Mouse (Mus musculus): Measurements from ENCODE around the gene Srd5a1. TPM values are rescaled to one million over a fixed set of nuclear protein-coding genes. Genes with fewer than 3 reads are reported as not detected.
"Not testable (repeated sequence)": the region's sequence is repeated elsewhere in the genome, so short reads cannot be mapped to it uniquely, and the experiment has no call there.

Srd5a1 gene
- polyA plus RNA-seq, 1 experiment from 2014 or later: 28.3 TPM

DNA sequence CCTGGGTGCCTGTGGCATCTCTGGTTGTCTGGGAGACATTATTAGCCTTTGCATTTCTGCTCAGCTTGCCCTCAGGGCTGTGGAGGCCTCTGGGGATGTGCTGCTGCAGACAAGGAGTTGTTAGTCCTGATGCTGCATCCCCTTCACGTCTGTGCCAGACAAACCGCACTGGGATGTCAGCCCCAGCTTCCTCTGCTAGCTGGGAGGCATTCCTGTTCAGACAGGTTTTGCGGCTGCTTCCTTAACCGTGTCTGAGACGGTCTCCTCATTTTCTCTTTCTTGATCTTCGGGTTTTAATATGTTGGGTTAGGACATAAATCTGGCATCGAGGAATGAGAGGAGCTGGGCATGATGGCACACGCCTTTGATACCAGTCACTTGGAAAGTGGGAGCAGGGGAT is 19.0 kb downstream of the Srd5a1 start:
- WGBS: 71% methylated on average over 8 of the region's 8 CpGs
- Histone ChIP-seq H3K4me2 (replicated peaks) (no peak overlapping the region), H3K27me3 (no peaks in the 10 kb centered on the region), H3K9me3 (no peaks in the 10 kb centered on the region), H3K9ac (no peak overlapping the region), H3K4me3 (no peak overlapping the region), H3K36me3 (no peaks in the 10 kb centered on the region), H3K4me1 (0 out of 2 replicates have a peak, but pooled peaks cover 4% of the 10 kb centered on the region), H3K27ac (no peak overlapping the region)
- no peak for ATAC-seq (ENCODE audit: insufficient number of reproducible peaks, insufficient read depth, low FRiP score, low TSS enrichment)

DNA sequence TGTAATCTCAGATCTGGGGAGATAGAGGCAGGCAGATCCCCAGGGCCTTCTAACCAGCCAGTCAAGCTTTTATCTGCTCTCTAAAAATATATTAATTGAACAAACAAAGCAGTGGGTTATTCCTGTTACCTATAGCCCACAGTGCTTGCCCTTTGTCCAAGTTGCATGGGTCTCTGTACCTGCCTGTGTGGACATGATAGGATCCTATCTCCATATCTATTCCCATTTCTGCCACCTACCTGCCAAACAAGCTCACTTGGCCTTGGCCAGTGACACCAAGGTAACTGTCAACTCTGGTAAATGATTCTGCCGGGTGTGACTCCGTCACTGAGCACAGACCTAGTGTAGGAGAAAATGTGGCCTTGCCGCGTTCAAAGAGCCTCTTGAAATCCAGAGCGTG is 19.9 kb downstream of the Srd5a1 start:
- H3K9ac ChIP-seq: no peak overlapping the region
- H3K4me3 ChIP-seq: no peak overlapping the region
- no peak for ATAC-seq (ENCODE audit: insufficient number of reproducible peaks, insufficient read depth, low FRiP score, low TSS enrichment)
- H3K4me2 ChIP-seq (replicated peaks): no peak overlapping the region
- H3K36me3 ChIP-seq: no peaks in the 10 kb centered on the region
- no peak overlapping the region; the same call in 1 of the 2 replicates for H3K27ac ChIP-seq
- no peaks in the 10 kb centered on the region for H3K27me3 ChIP-seq
- 0 out of 2 replicates have a peak, but pooled peaks cover 4% of the 10 kb centered on the region for H3K4me1 ChIP-seq
- 93% methylated on average over 5 of the region's 5 CpGs for WGBS
- no peaks in the 10 kb centered on the region for H3K9me3 ChIP-seq

DNA sequence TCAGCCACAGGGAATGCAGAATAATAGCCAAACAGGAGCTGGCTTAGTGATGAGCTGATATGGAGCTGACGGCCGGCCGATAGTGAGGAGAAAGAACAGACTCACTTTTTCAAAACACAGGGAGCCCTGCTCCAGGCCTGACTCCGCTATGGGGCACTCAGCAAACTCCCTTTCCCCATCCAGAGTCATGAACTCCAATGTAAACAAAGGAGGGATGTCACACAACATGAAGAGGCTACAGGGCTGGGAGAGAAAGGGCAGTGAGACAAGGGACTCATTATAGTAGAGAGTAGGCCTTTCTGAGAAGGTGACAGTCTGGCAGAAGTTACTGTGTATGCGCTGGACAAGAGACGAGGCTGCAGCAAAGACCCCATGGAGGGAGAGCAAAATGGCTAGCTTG is 23.0 kb downstream of the Srd5a1 start:
- Histone ChIP-seq H3K36me3 (no peaks in the 10 kb centered on the region), H3K27me3 (no peaks in the 10 kb centered on the region), H3K27ac (no peak overlapping the region), H3K4me3 (no peak overlapping the region), H3K4me1 (no peaks in the 10 kb centered on the region), H3K9ac (no peak overlapping the region), H3K9me3 (no peaks in the 10 kb centered on the region), H3K4me2 (replicated peaks) (no peak overlapping the region)
- WGBS: 58% methylated on average over 6 of the region's 6 CpGs
- ATAC-seq (ENCODE audit: insufficient number of reproducible peaks, insufficient read depth, low FRiP score, low TSS enrichment): no peak

DNA sequence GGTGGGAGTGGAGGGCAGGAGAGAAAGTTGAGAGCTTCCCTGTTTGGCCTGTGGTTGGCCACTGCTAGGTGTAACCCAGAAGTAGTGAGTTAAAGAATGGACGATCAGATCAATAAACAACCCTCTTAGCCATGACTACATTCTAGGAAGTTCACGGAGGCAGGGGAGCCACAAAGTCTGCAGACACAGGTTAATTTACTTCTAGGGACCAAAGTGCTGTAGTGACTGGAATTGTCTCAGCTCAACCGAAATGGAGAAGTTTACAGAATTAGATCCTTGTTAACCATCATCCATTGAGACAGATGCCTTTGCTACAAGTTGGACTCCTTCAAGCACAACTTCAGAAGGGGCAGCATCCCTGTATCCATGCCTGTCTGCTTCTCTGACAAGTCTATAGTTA is 23.4 kb downstream of the Srd5a1 start:
- Histone ChIP-seq H3K27me3 (no peaks in the 10 kb centered on the region), H3K4me1 (no peaks in the 10 kb centered on the region), H3K4me3 (no peak overlapping the region), H3K9me3 (no peaks in the 10 kb centered on the region), H3K4me2 (replicated peaks) (no peak overlapping the region), H3K36me3 (no peaks in the 10 kb centered on the region), H3K9ac (no peak overlapping the region), H3K27ac (no peak overlapping the region)
- 71% methylated on average over 3 of the region's 3 CpGs for WGBS
- ATAC-seq (ENCODE audit: insufficient number of reproducible peaks, insufficient read depth, low FRiP score, low TSS enrichment): no peak

DNA sequence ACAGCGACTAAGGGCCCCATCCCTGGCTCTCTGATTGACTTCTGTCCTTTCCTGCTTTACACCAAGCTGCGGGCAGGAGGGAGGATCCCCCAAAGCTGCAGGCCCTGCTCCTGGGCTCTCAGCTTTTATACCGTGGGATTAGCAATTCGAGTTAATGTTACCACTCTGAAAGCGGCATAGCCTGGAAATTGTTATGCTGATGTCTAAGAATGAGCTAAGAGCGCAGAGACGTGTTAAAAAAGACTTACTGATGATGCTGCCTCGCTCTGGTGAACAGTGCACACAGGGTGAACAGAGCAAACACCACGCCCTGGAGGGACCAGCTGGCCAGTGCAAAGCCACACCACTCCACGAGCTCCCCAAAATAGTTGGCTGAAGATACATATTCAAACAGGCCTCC is 24.9 kb downstream of the Srd5a1 start:
- Histone ChIP-seq H3K9ac (no peak overlapping the region), H3K4me2 (replicated peaks) (no peak overlapping the region), H3K27ac (no peak overlapping the region), H3K36me3 (no peaks in the 10 kb centered on the region), H3K4me1 (no peaks in the 10 kb centered on the region), H3K4me3 (no peak overlapping the region), H3K27me3 (no peaks in the 10 kb centered on the region), H3K9me3 (no peaks in the 10 kb centered on the region)
- ATAC-seq (ENCODE audit: insufficient number of reproducible peaks, insufficient read depth, low FRiP score, low TSS enrichment): no peak
- WGBS: 59% methylated on average over 10 of the region's 10 CpGs

DNA sequence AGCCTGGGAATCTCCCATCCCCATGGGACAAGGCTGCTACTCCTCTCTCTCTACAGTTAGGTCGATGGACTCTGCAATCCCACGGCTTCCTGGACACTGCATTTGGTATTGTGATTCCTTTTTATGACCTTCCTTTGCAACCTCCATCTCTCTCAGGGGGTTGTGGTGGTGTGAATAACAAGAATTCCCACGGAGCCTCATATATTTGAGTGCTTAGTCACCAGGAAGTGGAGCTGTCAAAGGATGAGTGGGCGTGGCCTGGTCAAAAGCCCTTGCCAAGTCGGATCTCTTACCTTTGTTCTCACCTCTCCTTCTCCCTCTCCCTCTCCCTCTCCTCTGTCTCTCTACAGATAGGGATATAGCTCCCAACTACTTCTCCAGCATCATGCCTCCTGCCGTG is 25.4 kb downstream of the Srd5a1 start:
- no peaks in the 10 kb centered on the region for H3K4me1 ChIP-seq
- H3K36me3 ChIP-seq: no peaks in the 10 kb centered on the region
- no peak overlapping the region for H3K9ac ChIP-seq
- no peak for ATAC-seq (ENCODE audit: insufficient number of reproducible peaks, insufficient read depth, low FRiP score, low TSS enrichment)
- 66% methylated on average over 6 of the region's 6 CpGs for WGBS
- no peak overlapping the region for H3K27ac ChIP-seq
- no peak overlapping the region for H3K4me2 ChIP-seq (replicated peaks)
- H3K27me3 ChIP-seq: no peaks in the 10 kb centered on the region
- no peak overlapping the region for H3K4me3 ChIP-seq
- H3K9me3 ChIP-seq: no peaks in the 10 kb centered on the region

DNA sequence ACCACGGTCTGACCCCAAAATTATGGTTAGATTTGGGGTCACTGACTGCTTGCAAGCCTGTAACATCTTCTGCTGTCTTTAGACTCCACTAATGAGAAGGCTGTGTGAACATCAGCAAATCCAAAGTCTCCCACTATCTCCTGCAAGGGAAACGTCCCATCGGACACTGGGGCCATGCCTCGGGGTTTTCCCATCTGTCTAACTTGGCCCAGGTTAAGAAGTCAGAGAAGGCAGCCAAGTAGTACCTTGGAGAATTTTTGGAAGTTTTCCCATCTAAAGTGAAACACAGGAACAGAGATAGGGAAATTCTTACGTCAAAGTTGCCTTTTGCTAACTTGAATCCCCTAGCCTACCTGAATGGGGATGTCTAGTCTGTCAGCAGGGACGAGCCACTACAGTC is 27.7 kb downstream of the Srd5a1 start:
- Histone ChIP-seq H3K9me3 (no peaks in the 10 kb centered on the region), H3K4me1 (no peaks in the 10 kb centered on the region), H3K27me3 (no peaks in the 10 kb centered on the region), H3K4me3 (no peak overlapping the region), H3K4me2 (replicated peaks) (no peak overlapping the region), H3K36me3 (no peaks in the 10 kb centered on the region), H3K9ac (no peak overlapping the region), H3K27ac (no peak overlapping the region)
- ATAC-seq (ENCODE audit: insufficient number of reproducible peaks, insufficient read depth, low FRiP score, low TSS enrichment): no peak
- 91% methylated on average over 6 of the region's 6 CpGs for WGBS

DNA sequence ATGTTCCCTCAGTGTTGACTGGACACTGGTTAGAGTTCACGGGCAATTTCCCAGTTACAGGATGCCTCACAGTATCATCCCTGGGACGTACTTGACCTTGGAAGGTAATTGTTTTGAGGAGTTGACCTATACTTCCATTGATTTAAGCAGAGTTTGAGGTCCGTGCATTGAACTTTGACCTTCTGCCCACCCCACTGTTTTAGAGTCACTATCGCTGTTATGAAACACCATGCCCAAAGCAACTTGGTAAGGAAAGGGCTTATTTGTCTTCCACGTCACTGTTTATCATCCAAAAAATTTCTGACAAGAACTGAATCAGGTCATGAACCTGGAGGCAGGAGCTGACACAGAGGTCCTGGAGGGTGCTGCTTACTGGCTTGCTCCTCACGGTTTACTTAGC is 28.8 kb downstream of the Srd5a1 start:
- no peak for ATAC-seq (ENCODE audit: insufficient number of reproducible peaks, insufficient read depth, low FRiP score, low TSS enrichment)
- Histone ChIP-seq H3K27me3 (no peaks in the 10 kb centered on the region), H3K9me3 (no peaks in the 10 kb centered on the region), H3K27ac (no peak overlapping the region), H3K4me1 (no peaks in the 10 kb centered on the region), H3K4me2 (replicated peaks) (no peak overlapping the region), H3K36me3 (no peaks in the 10 kb centered on the region), H3K4me3 (no peak overlapping the region), H3K9ac (no peak overlapping the region)
- WGBS: 79% methylated on average over 6 of the region's 6 CpGs

DNA sequence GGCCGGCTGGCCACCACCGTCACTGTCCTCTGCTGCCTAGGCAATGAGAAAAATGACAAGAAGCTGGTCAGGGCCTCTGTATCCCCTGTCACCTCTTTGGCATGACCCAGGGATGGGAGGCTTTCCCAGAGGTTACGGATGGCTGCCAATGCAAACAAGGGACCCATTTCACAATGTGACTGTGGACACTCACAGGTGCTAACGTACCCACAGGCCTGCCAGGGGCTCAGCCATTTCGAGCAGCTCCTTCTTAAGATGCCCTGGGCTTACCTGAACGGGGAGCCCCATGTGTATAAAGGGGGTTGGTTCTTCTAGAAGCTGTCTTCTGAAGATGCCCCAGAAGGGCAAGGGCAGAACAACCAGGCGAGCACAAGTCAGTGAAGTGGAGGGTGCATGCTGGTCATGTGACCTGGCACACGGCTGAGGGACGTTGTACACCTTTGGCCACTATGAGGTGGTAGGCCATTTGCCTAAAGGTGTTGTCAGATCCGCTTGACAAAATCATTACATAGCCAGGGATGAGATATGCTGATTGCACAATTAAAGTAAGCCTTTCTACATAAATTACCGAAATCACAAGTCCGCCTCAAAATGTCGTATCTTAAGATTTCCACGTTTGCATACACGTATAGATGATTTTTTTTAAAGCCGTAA is 33.9 kb downstream of the Srd5a1 start:
- Histone ChIP-seq H3K4me2 (replicated peaks) (no peak overlapping the region), H3K4me3 (no peak overlapping the region), H3K9me3 (no peaks in the 10 kb centered on the region), H3K36me3 (no peaks in the 10 kb centered on the region), H3K27me3 (no peaks in the 10 kb centered on the region), H3K9ac (no peak overlapping the region), H3K4me1 (no peaks in the 10 kb centered on the region; the same call in 1 of the 2 replicates), H3K27ac (no peak overlapping the region)
- no peak for ATAC-seq (ENCODE audit: insufficient number of reproducible peaks, insufficient read depth, low FRiP score, low TSS enrichment)
- WGBS: 89% methylated on average over 16 of the region's 16 CpGs

DNA sequence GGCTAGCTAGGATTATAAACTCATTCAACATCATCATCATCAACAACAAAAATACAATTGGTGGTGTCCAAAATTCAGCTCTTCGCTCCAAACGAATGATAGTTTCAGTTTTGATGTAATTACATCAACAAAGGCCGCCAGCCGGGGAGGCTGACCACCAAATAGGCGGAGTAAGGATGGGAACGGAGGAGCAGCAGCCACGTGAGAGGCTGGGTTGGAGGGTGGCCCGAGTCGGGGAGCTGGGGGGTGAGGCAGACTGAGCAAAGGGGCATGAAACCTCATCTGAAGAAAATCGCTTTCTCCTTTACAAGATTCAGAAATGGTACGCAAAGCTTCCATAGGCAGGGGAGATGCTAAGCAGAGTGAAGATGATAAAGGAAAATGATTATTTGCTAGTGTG is 34.6 kb downstream of the Srd5a1 start:
- H3K27ac ChIP-seq: no peak overlapping the region
- H3K4me3 ChIP-seq: no peak overlapping the region
- H3K4me1 ChIP-seq: no peaks in the 10 kb centered on the region; the same call in 1 of the 2 replicates
- no peaks in the 10 kb centered on the region for H3K9me3 ChIP-seq
- no peak for ATAC-seq (ENCODE audit: insufficient number of reproducible peaks, insufficient read depth, low FRiP score, low TSS enrichment)
- 64% methylated on average over 11 of the region's 11 CpGs for WGBS
- no peaks in the 10 kb centered on the region for H3K36me3 ChIP-seq
- no peak overlapping the region for H3K4me2 ChIP-seq (replicated peaks)
- H3K9ac ChIP-seq: no peak overlapping the region
- H3K27me3 ChIP-seq: no peaks in the 10 kb centered on the region

DNA sequence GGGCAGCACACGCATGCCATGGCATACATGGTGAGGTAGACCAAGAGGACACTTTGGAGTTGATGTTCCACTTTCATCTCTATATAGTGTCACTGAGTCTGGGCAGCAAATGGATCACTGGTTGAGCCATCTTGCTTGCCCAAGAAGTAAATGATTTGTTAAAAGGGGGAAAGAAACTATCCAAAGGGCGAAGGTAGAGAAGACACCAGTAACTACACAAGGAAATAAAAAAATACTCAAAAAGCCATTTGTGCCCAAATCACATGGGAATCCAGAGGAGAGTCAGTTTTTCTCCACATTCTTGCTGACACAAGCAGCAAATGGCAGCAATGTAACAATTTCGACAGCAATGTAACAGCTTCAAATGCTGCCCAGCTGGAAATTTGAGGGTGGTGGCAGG is 38.6 kb downstream of the Srd5a1 start:
- H3K4me3 ChIP-seq: no peak overlapping the region
- H3K27me3 ChIP-seq: no peaks in the 10 kb centered on the region
- WGBS: 94% methylated on average over 3 of the region's 3 CpGs

DNA sequence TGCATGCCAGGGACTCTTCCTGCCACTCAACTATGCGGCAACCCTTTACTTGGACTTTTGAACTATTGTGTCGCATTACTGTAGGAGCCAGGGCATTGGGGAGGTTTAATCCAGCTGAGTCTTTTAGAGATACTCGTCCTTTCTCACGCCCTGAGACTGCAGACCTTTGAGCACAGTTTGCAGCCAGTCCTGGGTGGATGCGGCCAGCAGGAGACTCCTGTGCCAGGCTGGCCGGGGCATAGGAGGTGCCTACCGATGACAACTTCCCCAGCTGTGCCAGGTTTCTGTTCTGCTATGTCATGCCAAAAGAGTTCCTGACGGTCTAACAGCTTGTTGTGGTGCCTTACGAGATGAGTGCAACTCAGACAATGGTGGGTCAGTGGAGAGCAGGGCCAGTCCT is 42.0 kb downstream of the Srd5a1 start:
- 82% methylated on average over 9 of the region's 9 CpGs for WGBS
- Histone ChIP-seq H3K27ac (no peak overlapping the region), H3K4me1 (no peaks in the 10 kb centered on the region), H3K9ac (no peak overlapping the region), H3K4me2 (replicated peaks) (no peak overlapping the region), H3K27me3 (no peaks in the 10 kb centered on the region), H3K4me3 (no peak overlapping the region), H3K9me3 (no peaks in the 10 kb centered on the region), H3K36me3 (no peaks in the 10 kb centered on the region)
- ATAC-seq (ENCODE audit: insufficient number of reproducible peaks, insufficient read depth, low FRiP score, low TSS enrichment): no peak

More for the DNA sequence above, 38.6 kb downstream of the Srd5a1 start:
- Histone ChIP-seq H3K4me1 (no peaks in the 10 kb centered on the region; the same call in 1 of the 2 replicates), H3K4me2 (replicated peaks) (no peak overlapping the region), H3K9me3 (no peaks in the 10 kb centered on the region), H3K27ac (no peak overlapping the region), H3K9ac (no peak overlapping the region), H3K36me3 (no peaks in the 10 kb centered on the region)
- ATAC-seq (ENCODE audit: insufficient number of reproducible peaks, insufficient read depth, low FRiP score, low TSS enrichment): no peak

DNA sequence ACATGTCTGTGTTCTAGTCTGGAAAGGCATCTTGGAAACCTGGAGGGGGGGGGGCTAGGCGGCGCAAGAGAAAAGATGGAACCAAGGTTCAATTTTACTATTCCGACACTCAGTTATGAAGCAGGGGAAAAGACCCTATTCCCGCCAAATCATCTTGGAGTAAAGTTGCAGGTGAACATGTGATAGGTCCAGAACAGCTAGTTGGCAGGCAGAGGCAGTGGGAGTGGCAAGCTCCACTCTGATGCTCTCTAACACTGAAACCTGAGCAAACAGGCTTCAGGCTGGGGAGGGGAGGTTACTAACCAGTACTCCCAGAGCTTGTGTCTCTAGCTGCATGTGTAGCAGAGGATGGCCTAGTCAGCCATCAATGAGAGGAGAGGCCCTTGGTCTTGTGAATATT is 45.8 kb downstream of the Srd5a1 start:
- H3K4me3 ChIP-seq; H3K27ac ChIP-seq; ATAC-seq (ENCODE audit: insufficient number of reproducible peaks, insufficient read depth, low FRiP score, low TSS enrichment); H3K27me3 ChIP-seq; H3K9me3 ChIP-seq; H3K9ac ChIP-seq; H3K36me3 ChIP-seq; H3K4me1 ChIP-seq; H3K4me2 ChIP-seq (replicated peaks): not testable (repeated sequence)
- 79% methylated on average over 4 of the region's 4 CpGs for WGBS
